Mouse (Mus musculus): ENCODE data around the gene Ccl22. TPM values are rescaled to one million over a fixed set of nuclear protein-coding genes. Genes with fewer than 3 reads are reported as not detected.

The Ccl22 gene
- polyA plus RNA-seq, 1 experiment from 2014 or later, result not detected

DNA sequence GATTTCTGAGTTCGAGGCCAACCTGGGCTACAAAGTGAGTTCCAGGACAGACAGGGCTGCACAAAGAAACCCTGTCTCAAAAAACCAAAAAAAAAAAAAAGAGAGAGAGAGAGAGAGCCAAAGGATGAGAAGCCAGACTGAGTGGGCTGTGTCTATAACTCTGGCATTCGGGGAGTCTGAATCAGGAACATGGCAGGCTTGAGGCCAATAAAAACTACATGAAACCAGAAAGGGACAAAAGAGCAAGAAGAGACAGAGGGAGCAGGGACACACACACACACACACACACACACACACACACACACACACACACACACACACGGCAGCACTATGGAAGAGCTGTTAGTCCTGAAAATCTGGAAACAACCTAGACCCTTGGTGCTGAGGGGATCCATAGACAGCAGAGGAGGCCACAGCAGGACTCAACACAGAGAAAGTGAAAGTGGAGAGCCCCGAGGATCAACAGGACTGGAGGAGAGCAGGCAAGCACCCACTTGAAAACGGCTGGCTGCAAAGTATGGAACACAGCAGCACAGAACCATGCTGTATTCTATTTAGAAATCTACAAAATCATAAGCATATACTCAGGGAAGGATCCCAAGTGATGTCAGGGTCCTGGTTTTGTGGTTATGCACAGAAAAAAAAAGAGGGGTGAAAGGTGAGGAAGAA, 9.8 kb upstream of the Ccl22 start:
- Histone ChIP-seq H3K9me3 (replicated peaks) (no peaks in the 10 kb centered on the region), H3K4me1 (no peaks in the 10 kb centered on the region), H3K27me3 (no peaks in the 10 kb centered on the region), H3K9ac (no peak overlapping the region), H3K4me3 (replicated peaks) (no peak overlapping the region), H3K36me3 (no peaks in the 10 kb centered on the region), H3K27ac (replicated peaks) (no peak overlapping the region), H3K4me2 (replicated peaks) (no peak overlapping the region)
- 47% methylated on average over 5 of the region's 5 CpGs for WGBS
- ATAC-seq (ENCODE audit: insufficient number of reproducible peaks, low FRiP score, low TSS enrichment, low read depth), result no peak

DNA sequence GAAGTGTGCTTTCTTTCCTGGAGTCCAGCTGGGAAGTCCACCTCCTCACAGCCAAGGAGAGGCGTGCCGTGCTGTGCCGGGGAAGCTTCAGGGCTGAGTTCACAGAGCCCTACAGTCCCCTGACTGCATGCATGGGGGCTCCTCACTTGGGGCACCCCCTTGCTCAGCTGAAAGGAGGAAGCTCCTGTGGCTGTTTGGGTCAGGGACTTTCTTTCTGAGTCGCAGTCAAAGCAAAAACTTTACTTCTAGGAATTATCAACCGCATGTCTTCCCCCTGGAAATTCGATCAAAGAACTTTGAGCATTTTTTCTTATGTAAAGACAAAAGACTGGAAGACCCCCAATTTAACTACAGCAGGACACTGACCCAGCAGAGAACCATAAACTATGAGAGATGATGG, 5.6 kb upstream of the Ccl22 start:
- 85% methylated on average over 6 of the region's 6 CpGs for WGBS
- H3K36me3 ChIP-seq, result no peaks in the 10 kb centered on the region
- H3K27me3 ChIP-seq, result no peaks in the 10 kb centered on the region
- H3K9ac ChIP-seq, result no peak overlapping the region
- H3K4me3 ChIP-seq (replicated peaks), result no peak overlapping the region
- no peaks in the 10 kb centered on the region for H3K9me3 ChIP-seq (replicated peaks)
- no peak for ATAC-seq (ENCODE audit: insufficient number of reproducible peaks, low FRiP score, low TSS enrichment, low read depth)
- no peaks in the 10 kb centered on the region for H3K4me1 ChIP-seq
- H3K4me2 ChIP-seq (replicated peaks), result no peak overlapping the region
- no peak overlapping the region for H3K27ac ChIP-seq (replicated peaks)

DNA sequence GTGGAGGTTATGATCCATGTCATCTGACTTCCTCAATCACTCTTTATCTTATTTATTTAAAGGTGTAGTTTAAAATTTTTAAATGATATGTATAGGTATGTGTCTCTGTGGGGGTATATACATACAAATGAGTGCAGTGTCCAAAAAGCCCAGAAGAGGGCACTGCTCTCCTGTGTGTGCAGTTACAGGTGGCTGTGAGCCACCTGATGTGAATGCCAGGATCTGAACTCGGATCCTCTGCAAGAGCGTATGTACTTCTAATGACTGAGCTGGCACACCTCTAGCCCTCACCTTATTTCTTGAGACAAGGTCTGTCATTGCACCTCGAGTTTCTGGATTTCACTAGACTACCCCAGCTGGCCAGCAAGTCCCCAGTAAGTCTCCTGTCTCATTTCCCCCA, 4.8 kb upstream of the Ccl22 start:
- ATAC-seq (ENCODE audit: insufficient number of reproducible peaks, low FRiP score, low TSS enrichment, low read depth), result no peak
- Histone ChIP-seq H3K9me3 (replicated peaks) (no peaks in the 10 kb centered on the region), H3K27ac (replicated peaks) (no peak overlapping the region), H3K9ac (no peak overlapping the region), H3K27me3 (no peaks in the 10 kb centered on the region), H3K4me1 (no peaks in the 10 kb centered on the region), H3K4me2 (replicated peaks) (no peak overlapping the region), H3K4me3 (replicated peaks) (no peak overlapping the region), H3K36me3 (no peaks in the 10 kb centered on the region)
- 87% methylated on average over 3 of the region's 3 CpGs for WGBS

DNA sequence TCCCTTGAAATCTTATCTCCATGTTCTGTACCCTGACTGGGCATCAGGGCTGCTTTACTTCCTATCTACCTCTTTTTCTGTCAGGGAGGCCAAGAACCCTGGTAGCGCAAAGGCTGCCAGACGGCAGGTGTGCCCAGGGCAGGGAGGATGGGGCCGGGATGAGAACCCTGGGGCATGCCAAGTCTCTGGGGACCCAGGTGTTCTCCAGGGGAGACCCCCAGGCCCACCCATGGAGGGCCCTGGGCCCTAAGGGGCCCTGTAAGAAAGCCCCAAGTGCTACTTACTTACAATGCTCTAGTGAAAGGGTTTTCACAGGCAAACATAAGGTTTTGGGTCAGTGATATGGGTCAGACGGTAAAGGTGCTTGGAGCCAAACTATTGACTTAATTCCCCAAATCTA, 3.7 kb upstream of the Ccl22 start:
- Histone ChIP-seq H3K36me3 (no peaks in the 10 kb centered on the region), H3K4me2 (replicated peaks) (no peak overlapping the region), H3K27me3 (no peaks in the 10 kb centered on the region), H3K4me1 (no peaks in the 10 kb centered on the region), H3K9ac (no peak overlapping the region), H3K27ac (replicated peaks) (no peak overlapping the region), H3K4me3 (replicated peaks) (no peak overlapping the region), H3K9me3 (replicated peaks) (no peaks in the 10 kb centered on the region)
- ATAC-seq (ENCODE audit: insufficient number of reproducible peaks, low FRiP score, low TSS enrichment, low read depth), result no peak
- WGBS, result 85% methylated on average over 4 of the region's 4 CpGs

DNA sequence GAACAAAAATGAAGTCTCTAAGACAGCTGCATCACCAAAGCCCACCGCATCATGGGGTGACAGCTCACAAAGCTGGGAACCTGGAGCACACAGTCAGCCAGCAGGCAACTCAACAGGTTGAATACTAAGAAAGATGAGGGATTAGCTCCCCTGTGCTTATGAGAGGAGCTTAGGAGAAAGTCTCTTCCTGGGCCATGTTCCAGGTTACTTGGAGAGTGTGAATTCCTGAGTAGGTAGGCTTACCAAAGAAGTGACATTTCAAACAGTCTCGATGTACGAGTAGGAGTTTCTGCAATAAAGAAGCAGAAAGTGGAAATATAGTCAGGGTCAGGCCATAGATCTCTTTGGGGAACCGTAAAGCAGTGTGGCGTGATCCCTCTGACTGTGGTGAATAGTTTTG, 906 bp upstream of the Ccl22 start:
- no peak overlapping the region for H3K4me3 ChIP-seq (replicated peaks)
- ATAC-seq (ENCODE audit: insufficient number of reproducible peaks, low FRiP score, low TSS enrichment, low read depth), result no peak
- no peak overlapping the region for H3K27ac ChIP-seq (replicated peaks)
- WGBS, result 82% methylated on average over 5 of the region's 5 CpGs
- no peak overlapping the region for H3K9ac ChIP-seq
- no peaks in the 10 kb centered on the region for H3K27me3 ChIP-seq
- H3K4me2 ChIP-seq (replicated peaks), result no peak overlapping the region
- H3K36me3 ChIP-seq, result no peaks in the 10 kb centered on the region
- no peaks in the 10 kb centered on the region for H3K9me3 ChIP-seq (replicated peaks)
- H3K4me1 ChIP-seq, result no peaks in the 10 kb centered on the region

DNA sequence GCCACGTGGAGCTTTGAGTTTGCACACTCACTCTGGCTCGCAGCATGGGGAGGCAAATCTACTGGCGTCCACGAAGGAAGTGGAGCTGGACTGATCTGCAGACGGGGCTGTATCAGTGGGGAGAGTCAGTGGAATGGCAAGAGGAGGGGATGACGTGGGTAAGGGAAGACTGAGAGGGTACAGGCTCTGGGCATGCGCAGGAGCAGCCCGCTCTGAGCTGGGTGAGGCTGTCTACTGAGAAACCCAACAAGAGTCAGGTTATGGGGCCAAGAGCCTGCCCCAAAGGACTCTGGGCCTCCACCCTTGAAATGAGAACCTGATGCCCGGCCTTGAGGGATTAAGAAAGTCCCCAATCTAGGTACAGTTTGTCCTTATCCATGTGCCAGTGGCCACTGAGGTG, 418 bp upstream of the Ccl22 start:
- Histone ChIP-seq H3K4me1 (no peaks in the 10 kb centered on the region), H3K27ac (replicated peaks) (no peak overlapping the region), H3K9ac (no peak overlapping the region), H3K4me2 (replicated peaks) (no peak overlapping the region), H3K9me3 (replicated peaks) (no peaks in the 10 kb centered on the region), H3K36me3 (no peaks in the 10 kb centered on the region), H3K27me3 (no peaks in the 10 kb centered on the region), H3K4me3 (replicated peaks) (no peak overlapping the region)
- ATAC-seq (ENCODE audit: insufficient number of reproducible peaks, low FRiP score, low TSS enrichment, low read depth), result no peak
- WGBS, result 76% methylated on average over 9 of the region's 9 CpGs

DNA sequence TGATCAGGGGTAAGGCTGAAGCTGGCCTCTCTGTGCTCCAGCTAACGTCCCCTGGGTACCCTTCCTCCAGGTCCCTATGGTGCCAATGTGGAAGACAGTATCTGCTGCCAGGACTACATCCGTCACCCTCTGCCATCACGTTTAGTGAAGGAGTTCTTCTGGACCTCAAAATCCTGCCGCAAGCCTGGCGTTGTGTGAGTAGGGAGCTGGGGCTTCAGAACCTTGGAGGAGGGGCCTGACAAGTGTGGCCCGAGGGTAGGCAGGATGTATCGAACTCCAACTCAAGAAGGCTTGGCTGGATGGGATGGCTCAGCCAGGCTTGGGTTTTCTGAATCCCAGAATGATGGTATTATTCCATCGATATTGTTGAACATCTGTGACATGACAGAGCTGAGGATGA, 1.4 kb downstream of the Ccl22 start:
- Histone ChIP-seq H3K36me3 (no peaks in the 10 kb centered on the region), H3K27me3 (no peaks in the 10 kb centered on the region), H3K9ac (no peak overlapping the region), H3K4me1 (no peaks in the 10 kb centered on the region), H3K4me2 (replicated peaks) (no peak overlapping the region), H3K27ac (replicated peaks) (no peak overlapping the region), H3K4me3 (replicated peaks) (no peak overlapping the region), H3K9me3 (replicated peaks) (no peaks in the 10 kb centered on the region)
- WGBS, result 71% methylated on average over 8 of the region's 8 CpGs
- no peak for ATAC-seq (ENCODE audit: insufficient number of reproducible peaks, low FRiP score, low TSS enrichment, low read depth)

DNA sequence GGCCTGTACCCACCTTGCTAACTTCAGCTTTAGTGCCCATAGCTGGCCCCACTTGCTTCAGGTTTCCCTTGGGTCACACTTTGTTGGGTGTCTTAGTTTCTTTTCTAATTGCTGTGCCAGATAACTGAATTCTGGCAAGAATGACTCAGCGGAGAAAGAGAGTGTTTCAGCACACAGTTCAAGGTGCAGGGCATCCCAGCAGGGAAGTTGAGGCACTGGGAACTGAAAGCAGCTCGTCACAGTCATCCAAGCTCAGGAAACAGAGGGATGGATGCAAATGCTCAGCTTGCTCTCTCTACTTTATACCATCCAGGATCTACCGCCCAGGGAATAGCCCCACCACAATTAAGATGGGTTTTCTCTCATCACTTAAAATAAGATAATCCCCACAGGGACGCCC, 3.0 kb downstream of the Ccl22 start:
- no peaks in the 10 kb centered on the region for H3K9me3 ChIP-seq (replicated peaks)
- no peaks in the 10 kb centered on the region for H3K4me1 ChIP-seq
- no peaks in the 10 kb centered on the region for H3K36me3 ChIP-seq
- no peak overlapping the region for H3K4me2 ChIP-seq (replicated peaks)
- ATAC-seq (ENCODE audit: insufficient number of reproducible peaks, low FRiP score, low TSS enrichment, low read depth), result no peak
- H3K4me3 ChIP-seq (replicated peaks), result no peak overlapping the region
- H3K27ac ChIP-seq (replicated peaks), result no peak overlapping the region
- H3K9ac ChIP-seq, result no peak overlapping the region
- WGBS, result 62% methylated on average over 4 of the region's 4 CpGs
- H3K27me3 ChIP-seq, result no peaks in the 10 kb centered on the region

DNA sequence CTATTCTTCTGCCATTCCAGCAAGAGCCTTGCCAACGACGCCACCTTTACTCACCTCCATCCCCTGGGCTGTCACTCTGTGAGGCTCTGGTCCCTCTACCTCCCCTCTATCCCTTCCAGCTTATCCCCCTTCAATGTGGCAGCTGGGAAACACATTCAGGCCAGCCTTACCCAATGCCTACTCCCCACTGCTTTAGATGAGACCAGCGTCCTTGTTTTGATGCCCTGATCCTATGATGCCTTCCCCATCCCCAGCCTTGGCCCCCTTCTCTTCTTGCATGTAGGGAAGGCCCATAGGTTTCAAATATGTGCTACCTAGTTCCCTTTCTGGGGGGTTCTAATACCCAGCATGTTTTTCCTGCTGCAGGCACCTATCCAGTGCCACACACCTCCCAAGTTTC, 4.6 kb downstream of the Ccl22 start:
- Histone ChIP-seq H3K36me3 (no peaks in the 10 kb centered on the region), H3K27me3 (no peaks in the 10 kb centered on the region), H3K9me3 (replicated peaks) (no peaks in the 10 kb centered on the region), H3K4me3 (replicated peaks) (no peak overlapping the region), H3K9ac (no peak overlapping the region), H3K4me1 (no peaks in the 10 kb centered on the region), H3K27ac (replicated peaks) (no peak overlapping the region), H3K4me2 (replicated peaks) (no peak overlapping the region)
- WGBS, result 80% methylated on average over 3 of the region's 3 CpGs
- no peak for ATAC-seq (ENCODE audit: insufficient number of reproducible peaks, low FRiP score, low TSS enrichment, low read depth)

DNA sequence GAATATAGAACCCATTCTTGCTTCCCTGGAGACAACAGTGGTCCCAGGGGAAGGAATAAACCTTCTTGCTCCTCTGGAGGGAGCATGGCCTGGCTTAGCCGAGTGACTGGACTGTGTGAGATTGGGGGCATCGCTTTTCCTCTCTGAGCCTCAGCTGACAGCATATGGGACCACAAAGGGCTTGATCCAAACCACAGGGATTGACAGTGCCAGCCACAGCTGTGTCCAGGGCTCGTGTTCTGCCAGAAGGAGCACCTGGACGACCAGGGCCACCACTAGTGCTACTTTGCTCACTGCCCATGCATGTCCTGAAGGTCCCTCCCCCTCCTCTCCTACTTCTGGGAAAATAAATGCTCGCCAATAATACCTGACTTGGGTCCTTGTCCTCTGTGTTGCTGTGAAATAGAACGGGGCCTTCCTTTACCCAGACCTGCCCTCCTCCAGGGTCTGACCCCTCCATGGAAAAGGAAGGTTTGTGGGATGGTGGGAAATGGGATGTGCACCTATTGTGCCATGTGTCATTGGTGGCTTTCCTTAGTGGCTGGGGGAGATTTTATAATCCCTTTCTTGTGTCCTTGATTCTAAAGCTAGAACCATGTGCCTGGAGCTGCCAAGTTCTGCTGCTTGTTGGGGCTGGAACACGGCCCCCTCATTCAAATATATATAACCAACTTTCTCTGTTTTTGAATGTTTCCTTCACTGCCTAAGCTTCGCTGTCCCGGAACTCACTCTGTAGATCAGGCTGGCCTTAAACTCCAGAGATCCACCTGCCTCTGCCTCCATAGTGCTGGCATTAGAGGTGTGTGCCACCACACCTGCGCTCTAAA, 5.8 kb downstream of the Ccl22 start:
- H3K4me3 ChIP-seq (replicated peaks), result no peak overlapping the region
- no peaks in the 10 kb centered on the region for H3K27me3 ChIP-seq
- H3K36me3 ChIP-seq, result no peaks in the 10 kb centered on the region
- H3K4me2 ChIP-seq (replicated peaks), result no peak overlapping the region
- H3K9me3 ChIP-seq (replicated peaks), result no peaks in the 10 kb centered on the region
- no peak overlapping the region for H3K27ac ChIP-seq (replicated peaks)
- 79% methylated on average over 10 of the region's 10 CpGs for WGBS
- H3K9ac ChIP-seq, result no peak overlapping the region
- ATAC-seq (ENCODE audit: insufficient number of reproducible peaks, low FRiP score, low TSS enrichment, low read depth), result no peak
- no peaks in the 10 kb centered on the region for H3K4me1 ChIP-seq

DNA sequence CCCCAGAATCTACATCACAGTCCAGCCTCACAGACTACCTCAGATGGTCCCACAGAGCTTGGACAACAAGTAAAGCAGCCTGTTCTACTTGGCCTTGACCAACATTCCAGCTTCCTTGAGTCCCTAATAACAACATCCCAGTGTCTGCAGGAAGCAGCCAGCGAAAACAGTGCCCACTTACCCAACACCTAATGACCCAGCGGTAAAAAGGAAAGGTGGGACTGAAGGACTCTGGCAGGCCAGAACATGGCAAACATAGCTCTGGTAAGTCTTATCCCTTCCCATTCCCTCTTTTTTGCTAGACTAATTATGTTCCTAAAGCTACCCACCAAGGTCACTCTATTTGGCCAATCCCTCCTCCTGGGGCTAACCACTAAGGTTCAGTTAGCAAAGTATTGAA, 8.6 kb downstream of the Ccl22 start:
- no peak overlapping the region for H3K9ac ChIP-seq
- H3K9me3 ChIP-seq (replicated peaks), result no peaks in the 10 kb centered on the region
- no peak overlapping the region for H3K4me2 ChIP-seq (replicated peaks)
- H3K4me3 ChIP-seq (replicated peaks), result no peak overlapping the region
- no peaks in the 10 kb centered on the region for H3K27me3 ChIP-seq
- H3K4me1 ChIP-seq, result no peaks in the 10 kb centered on the region
- no peaks in the 10 kb centered on the region for H3K36me3 ChIP-seq
- no peak overlapping the region for H3K27ac ChIP-seq (replicated peaks)
- 90% methylated on average over 2 of the region's 2 CpGs for WGBS
- ATAC-seq (ENCODE audit: insufficient number of reproducible peaks, low FRiP score, low TSS enrichment, low read depth), result no peak

DNA sequence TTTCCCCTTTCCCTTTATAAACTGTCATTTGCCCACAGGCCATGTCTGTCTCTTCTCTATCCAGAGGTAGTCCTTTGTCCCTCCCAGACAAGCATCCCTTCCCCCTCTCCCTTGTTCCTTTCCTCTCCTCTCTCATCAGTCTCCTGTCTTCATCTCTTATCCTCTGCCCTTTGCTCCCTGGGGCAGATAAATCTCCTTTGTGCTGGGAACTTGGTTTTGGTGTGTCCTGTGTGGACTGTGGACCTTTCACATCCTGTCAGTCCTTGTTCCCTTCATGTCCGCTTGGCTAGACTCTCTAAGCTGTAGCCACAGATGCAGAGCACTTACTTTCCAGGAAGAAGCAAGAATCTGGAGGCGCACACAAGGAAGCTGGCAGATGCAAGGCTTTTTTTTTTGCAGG, 9.1 kb downstream of the Ccl22 start:
- H3K36me3 ChIP-seq, result no peaks in the 10 kb centered on the region
- H3K4me2 ChIP-seq (replicated peaks), result no peak overlapping the region
- H3K27me3 ChIP-seq, result no peaks in the 10 kb centered on the region
- no peak for ATAC-seq (ENCODE audit: insufficient number of reproducible peaks, low FRiP score, low TSS enrichment, low read depth)
- H3K27ac ChIP-seq (replicated peaks), result no peak overlapping the region
- no peak overlapping the region for H3K4me3 ChIP-seq (replicated peaks)
- 57% methylated on average over 2 of the region's 2 CpGs for WGBS
- H3K4me1 ChIP-seq, result no peaks in the 10 kb centered on the region
- no peaks in the 10 kb centered on the region for H3K9me3 ChIP-seq (replicated peaks)
- H3K9ac ChIP-seq, result no peak overlapping the region
